Mouse (Mus musculus) embryonic facial prominence, embryonic 14.5 days (tissue): ENCODE data around the gene Ednrb. TPM values are rescaled to one million over a fixed set of nuclear protein-coding genes. Genes with fewer than 3 reads are reported as not detected.

ENCODE experiments used
- ATAC-seq: fragments of 200-750 bp; cut with Nextera tagmentation; 2 replicates; pipeline ENCODE4 v1.8.0; 2017; ENCODE audit warnings: low read depth, moderate number of reproducible peaks, moderate TSS enrichment
- DNase-seq: peaks from one replicate; pipeline ENCODE4 v3.0.0-alpha.2; 2015; ENCODE audit warnings: low spot score
- H3K27ac ChIP-seq: fragments of 300-500 bp; sonication (generic); replicated peaks from 2 replicates; pipeline ENCODE4 v1.5.1; 2014; ENCODE audit warnings: low read depth, mild to moderate bottlenecking, low read length, moderate library complexity
- H3K27me3 ChIP-seq: fragments of 300-500 bp; sonication (generic); replicated peaks from 2 replicates; pipeline ENCODE4 v1.6.1; 2014; ENCODE audit warnings: low read length; ENCODE audit not compliant: control insufficient read depth, insufficient read depth
- H3K36me3 ChIP-seq: fragments of 300-500 bp; sonication (generic); 2 replicates; pipeline ENCODE4 v1.6.1; 2014; ENCODE audit warnings: low read length, mixed read lengths; ENCODE audit not compliant: control insufficient read depth, insufficient read depth
- H3K4me1 ChIP-seq: fragments of 300-500 bp; sonication (generic); 2 replicates; pipeline ENCODE4 v1.6.1; 2014; ENCODE audit warnings: antibody characterized with exemption, low read length; ENCODE audit not compliant: control insufficient read depth, insufficient read depth
- H3K4me2 ChIP-seq: fragments of 300-500 bp; sonication (generic); 2 replicates; pipeline ENCODE4 v1.6.1; 2014; ENCODE audit warnings: low read depth, mild to moderate bottlenecking, low read length, moderate library complexity, mixed read lengths
- H3K4me3 ChIP-seq: fragments of 300-500 bp; sonication (generic); 2 replicates; pipeline ENCODE4 v1.5.1; 2014; ENCODE audit warnings: low read depth, mild to moderate bottlenecking, low read length
- H3K9ac ChIP-seq: fragments of 300-500 bp; sonication (generic); 2 replicates; pipeline ENCODE4 v1.6.1; 2014; ENCODE audit warnings: low read depth, mild to moderate bottlenecking, low read length, moderate library complexity, mixed read lengths
- H3K9me3 ChIP-seq: fragments of 300-500 bp; sonication (generic); 2 replicates; pipeline ENCODE4 v1.6.1; 2016; ENCODE audit warnings: low read length; ENCODE audit not compliant: control insufficient read depth
- WGBS: fragments of 180-500 bp; shearing (Covaris S2); extraction: QIAGEN DNeasy Blood & Tissue Kit; methylation state at CpG from one replicate; pipeline ENCODE4 v1.1.7; 2014; 5-methylcytosine and 5-hydroxymethylcytosine counted together
- polyA plus RNA-seq: library from polyadenylated mRNA; unstranded; fragments of >200 nt; fragmentation: Nextera tagmentation; extraction: Ambion mirVana; gene quantifications from 2 replicates; pipeline ENCODE4 v1.2.1, GENCODE M21; 2014

Gene Ednrb
- polyA plus RNA-seq, 1 experiment from 2014 or later: 51.4 TPM

DNA sequence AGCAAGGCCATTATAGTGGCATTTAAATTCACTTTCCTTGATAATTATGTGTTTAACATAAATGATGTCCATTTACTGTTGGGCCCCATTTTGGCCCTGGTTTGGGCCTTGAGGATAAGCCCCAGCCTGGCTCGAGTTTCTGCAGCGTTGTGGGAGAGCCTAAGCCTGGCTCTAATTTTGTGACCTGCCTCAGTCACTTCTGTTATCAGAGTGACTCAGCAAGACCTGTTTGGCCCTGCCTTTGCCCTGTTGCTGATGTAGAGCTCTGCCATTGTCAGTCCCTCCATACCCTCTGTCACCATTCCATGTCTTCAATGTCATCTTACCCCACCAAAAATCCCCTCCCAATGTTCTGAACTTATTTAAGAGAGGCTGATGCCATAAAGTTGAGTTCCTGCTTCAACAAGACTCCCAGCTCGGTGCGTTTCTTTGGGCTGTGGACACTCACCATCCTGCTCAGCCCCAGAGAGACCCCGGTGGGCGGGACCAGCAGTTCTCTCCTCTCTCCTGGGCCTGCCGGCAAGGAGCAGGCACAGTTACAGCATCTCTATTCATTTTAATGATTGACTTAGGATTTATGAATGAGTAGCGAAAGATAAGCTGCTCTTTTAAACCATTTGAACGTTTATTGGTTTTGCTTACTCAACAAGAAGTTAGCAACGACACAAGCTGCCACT, 30.0 kb downstream of the Ednrb start:
- WGBS: 73% methylated on average over 10 of the region's 10 CpGs
- H3K4me3 ChIP-seq: no peak overlapping the region

DNA sequence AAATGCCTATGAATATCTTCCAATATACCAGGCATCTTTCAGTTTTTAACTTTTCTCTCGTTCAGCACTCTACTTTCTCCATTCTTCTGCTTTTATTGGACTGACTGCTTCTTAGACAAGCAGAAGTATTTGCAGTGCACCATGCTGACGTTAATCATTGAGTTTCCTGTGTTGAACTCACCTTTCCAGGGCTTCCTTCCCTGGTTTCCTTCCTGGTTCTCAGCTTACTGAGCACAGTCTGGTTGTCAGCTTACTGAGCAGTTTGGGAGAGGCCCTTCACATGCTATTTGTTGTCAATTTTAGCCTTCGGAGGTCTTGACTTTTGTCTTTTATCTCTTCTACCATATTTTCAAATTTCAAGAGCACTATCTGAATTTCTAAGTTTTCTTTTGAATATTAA, 31.0 kb downstream of the Ednrb start:
- Histone ChIP-seq H3K9ac (no peak overlapping the region), H3K27ac (no peak overlapping the region), H3K4me3 (no peak overlapping the region), H3K4me1 (no peaks in the 10 kb centered on the region), H3K27me3 (no peaks in the 10 kb centered on the region), H3K4me2 (no peak overlapping the region), H3K9me3 (no peaks in the 10 kb centered on the region), H3K36me3 (no peaks in the 10 kb centered on the region)
- WGBS: 67% methylated on average over 3 of the region's 3 CpGs
- no peak for ATAC-seq
- no peak for DNase-seq

More for the DNA sequence above, 30.0 kb downstream of the Ednrb start:
- no peaks in the 10 kb centered on the region for H3K9me3 ChIP-seq
- H3K4me2 ChIP-seq: no peak overlapping the region
- DNase-seq: no peak
- ATAC-seq: no peak
- H3K4me1 ChIP-seq: no peaks in the 10 kb centered on the region
- no peak overlapping the region for H3K27ac ChIP-seq
- H3K27me3 ChIP-seq: no peaks in the 10 kb centered on the region
- no peaks in the 10 kb centered on the region for H3K36me3 ChIP-seq
- H3K9ac ChIP-seq: no peak overlapping the region

DNA sequence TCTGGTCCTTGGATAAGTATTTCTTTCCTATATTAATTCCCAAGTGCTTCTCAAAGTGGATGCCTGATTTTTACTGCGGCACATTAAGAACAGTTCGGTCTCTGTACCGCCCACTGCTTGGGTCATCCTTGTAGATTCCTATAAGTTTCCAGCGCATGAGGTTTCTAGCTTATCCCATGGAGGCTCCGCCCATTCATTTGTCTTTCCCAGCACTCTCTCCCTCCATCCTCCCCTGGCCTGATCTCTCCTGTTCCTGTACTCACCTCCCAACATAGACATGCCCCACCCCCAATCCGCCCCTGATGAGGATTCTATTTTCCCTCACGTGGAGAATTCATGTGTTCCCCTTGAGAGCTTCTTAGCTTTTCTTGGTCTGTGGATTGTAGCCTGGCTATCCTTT, 32.9 kb downstream of the Ednrb start:
- H3K27ac ChIP-seq: no peak overlapping the region

DNA sequence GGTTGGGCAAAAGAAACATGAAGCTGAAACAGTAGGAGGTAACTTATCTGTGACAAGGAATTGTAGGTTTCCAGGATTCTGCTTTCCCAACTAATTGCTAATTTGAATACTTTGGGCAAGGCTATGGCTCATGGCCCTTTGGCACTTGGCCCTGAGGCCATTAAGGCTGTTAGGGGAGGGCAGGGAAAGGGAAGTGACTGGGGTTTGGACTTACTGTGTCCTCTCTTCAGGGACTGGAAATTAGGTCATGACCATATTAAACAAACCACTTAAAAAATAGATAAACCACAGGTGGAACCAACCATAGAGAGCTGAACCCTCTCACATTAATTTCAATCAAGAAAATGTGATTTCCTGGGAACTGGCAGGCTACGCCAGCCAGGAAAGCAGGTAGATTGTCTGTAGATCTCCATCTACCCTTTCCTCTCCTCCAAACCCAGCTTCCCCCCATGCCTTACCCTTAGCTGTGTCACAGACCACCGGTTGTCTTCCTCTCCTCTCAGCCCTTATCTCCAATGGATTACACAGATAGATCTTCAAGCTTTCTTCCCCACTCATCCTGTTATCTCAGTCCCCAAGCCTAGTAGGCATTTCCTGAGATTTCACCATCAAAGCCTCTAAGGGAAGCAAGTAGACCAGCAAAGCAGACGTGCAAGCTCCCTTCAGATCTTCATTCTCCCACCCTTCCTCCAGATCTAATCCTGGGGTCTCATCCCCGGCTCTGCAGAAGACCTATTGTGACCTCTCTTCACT, 40.1 kb downstream of the Ednrb start:
- ATAC-seq: no peak
- Histone ChIP-seq H3K4me3 (no peak overlapping the region), H3K27me3 (no peaks in the 10 kb centered on the region), H3K9ac (no peak overlapping the region), H3K9me3 (no peaks in the 10 kb centered on the region), H3K4me1 (no peaks in the 10 kb centered on the region), H3K4me2 (no peak overlapping the region), H3K36me3 (no peaks in the 10 kb centered on the region), H3K27ac (no peak overlapping the region)
- DNase-seq: no peak
- WGBS: 83% methylated on average over 4 of the region's 4 CpGs

More for the DNA sequence above, 32.9 kb downstream of the Ednrb start:
- ATAC-seq (no peak), DNase-seq (no peak)
- Histone ChIP-seq H3K9me3 (no peaks in the 10 kb centered on the region), H3K9ac (no peak overlapping the region), H3K4me2 (no peak overlapping the region), H3K4me1 (no peaks in the 10 kb centered on the region), H3K27me3 (no peaks in the 10 kb centered on the region), H3K4me3 (no peak overlapping the region), H3K36me3 (no peaks in the 10 kb centered on the region)
- WGBS: 88% methylated on average over 7 of the region's 7 CpGs

DNA sequence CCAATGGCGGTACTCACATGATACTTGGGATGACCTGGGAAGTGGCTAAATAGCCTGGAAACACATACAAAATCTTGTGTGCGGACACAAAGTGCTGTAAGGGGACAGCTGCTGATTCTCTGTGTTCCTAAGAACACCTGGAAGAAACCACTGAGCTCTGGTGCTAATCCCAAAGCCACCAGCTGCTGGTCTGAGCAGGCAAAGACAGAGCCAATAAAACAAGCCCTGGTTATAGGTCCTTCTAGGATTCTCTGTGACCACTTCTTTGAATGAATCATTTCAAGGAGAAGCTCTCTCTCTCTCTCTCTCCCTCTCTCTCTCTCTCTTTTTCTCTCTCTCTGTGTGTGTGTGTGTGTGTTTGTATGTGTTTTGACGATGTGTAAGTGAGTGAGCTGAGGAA, 47.1 kb downstream of the Ednrb start:
- 0 out of 2 replicates have a peak, but pooled peaks cover 5% of the 10 kb centered on the region for H3K9me3 ChIP-seq
- no peaks in the 10 kb centered on the region for H3K27me3 ChIP-seq
- no peak for ATAC-seq
- H3K27ac ChIP-seq: no peak overlapping the region
- H3K4me1 ChIP-seq: no peaks in the 10 kb centered on the region
- whole genome bisulfite sequencing: 68% methylated on average over 3 of the region's 3 CpGs
- no peak overlapping the region for H3K4me2 ChIP-seq
- no peak for DNase-seq
- no peaks in the 10 kb centered on the region for H3K36me3 ChIP-seq
- no peak overlapping the region for H3K4me3 ChIP-seq
- no peak overlapping the region for H3K9ac ChIP-seq

DNA sequence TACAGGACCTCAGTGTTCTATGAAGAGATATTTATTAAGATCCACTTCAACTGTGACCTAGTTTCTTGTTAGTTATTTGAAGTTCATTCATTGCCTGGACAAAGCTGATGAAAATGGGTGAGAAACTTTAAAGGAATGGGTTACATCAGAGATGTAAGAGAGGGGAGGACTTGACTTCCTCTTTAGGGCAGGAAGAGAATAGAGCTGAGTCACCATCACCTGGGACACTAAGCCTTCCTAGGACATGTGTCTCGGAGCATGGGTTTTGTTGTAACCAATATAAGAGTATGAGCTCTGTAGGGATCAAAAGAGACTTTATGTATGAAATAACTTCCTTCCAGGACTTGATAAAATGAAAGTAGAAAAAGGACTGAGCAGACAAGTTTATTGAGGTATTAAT, 48.6 kb downstream of the Ednrb start:
- Histone ChIP-seq H3K27ac (no peak overlapping the region), H3K36me3 (no peaks in the 10 kb centered on the region), H3K9ac (no peak overlapping the region), H3K9me3 (0 out of 2 replicates have a peak, but pooled peaks cover 5% of the 10 kb centered on the region), H3K4me2 (no peak overlapping the region), H3K4me1 (no peaks in the 10 kb centered on the region), H3K4me3 (no peak overlapping the region), H3K27me3 (no peaks in the 10 kb centered on the region)
- DNase-seq (no peak), ATAC-seq (no peak)
- 88% methylated on average over 1 of the region's 1 CpGs for whole genome bisulfite sequencing

DNA sequence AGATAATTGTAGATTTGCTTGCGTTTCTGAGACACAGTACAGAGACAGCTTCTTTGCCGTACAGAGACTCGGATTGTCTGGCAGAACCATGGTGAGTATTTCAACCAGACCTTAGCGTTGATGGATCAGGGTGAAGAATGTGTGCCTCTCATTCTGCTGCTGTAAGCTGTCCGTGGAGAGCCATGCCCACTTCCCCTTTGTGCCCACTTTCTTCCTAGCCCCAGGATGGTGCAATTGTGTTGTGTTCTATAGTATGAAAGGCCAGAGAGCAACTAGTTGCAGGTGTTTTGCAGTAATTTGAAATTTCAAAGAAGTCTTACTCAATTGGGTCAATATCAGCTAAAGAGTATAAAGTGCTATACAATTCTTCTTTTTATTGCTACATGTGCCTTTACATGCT, 50.8 kb downstream of the Ednrb start:
- no peak overlapping the region for H3K4me2 ChIP-seq
- 0 out of 2 replicates have a peak, but pooled peaks cover 5% of the 10 kb centered on the region for H3K9me3 ChIP-seq
- no peak overlapping the region for H3K27ac ChIP-seq
- ATAC-seq (no peak), DNase-seq (no peak)
- WGBS: 67% methylated on average over 5 of the region's 5 CpGs
- no peaks in the 10 kb centered on the region for H3K36me3 ChIP-seq
- no peak overlapping the region for H3K4me3 ChIP-seq
- no peaks in the 10 kb centered on the region for H3K4me1 ChIP-seq
- H3K27me3 ChIP-seq: no peaks in the 10 kb centered on the region
- H3K9ac ChIP-seq: no peak overlapping the region

DNA sequence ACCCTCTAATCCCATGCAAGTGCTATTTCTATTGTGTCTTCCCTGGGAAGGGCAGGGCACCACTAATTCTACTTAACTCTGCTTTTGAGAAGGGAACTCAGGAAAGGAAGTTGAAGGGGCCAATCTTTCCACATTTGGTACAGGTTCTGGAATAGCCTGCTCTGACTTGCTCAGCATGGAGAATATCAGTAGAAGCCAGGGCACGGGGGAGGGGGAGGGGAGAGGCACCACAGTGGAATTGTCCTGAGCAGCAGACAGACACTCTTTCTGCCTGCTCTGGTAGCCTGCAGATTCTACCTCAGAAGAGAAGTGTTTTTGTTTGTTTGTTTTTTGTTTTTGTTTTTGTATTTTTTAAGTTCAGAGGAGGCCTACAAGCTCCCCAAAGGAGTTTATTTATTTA, 51.5 kb downstream of the Ednrb start:
- 45% methylated on average over 1 of the region's 1 CpGs for WGBS
- Histone ChIP-seq H3K4me3 (no peak overlapping the region), H3K36me3 (no peaks in the 10 kb centered on the region), H3K27me3 (no peaks in the 10 kb centered on the region), H3K27ac (no peak overlapping the region), H3K4me2 (no peak overlapping the region), H3K9me3 (0 out of 2 replicates have a peak, but pooled peaks cover 5% of the 10 kb centered on the region), H3K9ac (no peak overlapping the region), H3K4me1 (no peaks in the 10 kb centered on the region)
- DNase-seq (peak; percentile 34), ATAC-seq (peak; percentile 44; the same call in 1 of the 2 replicates)
